Mouse (Mus musculus) stomach, postnatal 0 days (tissue): ENCODE measurements at regions not wholly inside any gene's neighbourhood (a gene's known extent, or its start where the extent isn't known, plus 50 kb on each side); places are given as distances from the start of the nearest gene placed in this dataset.

Experiments
- ATAC-seq: fragments of 200-750 bp; cut with Nextera tagmentation; 2 replicates; pipeline ENCODE4 v1.8.0; 2017; ENCODE audit not compliant: low FRiP score, low TSS enrichment
- DNase-seq: peaks from one replicate; pipeline ENCODE4 v3.0.0-alpha.2; 2016; ENCODE audit warnings: low spot score
- H3K27ac ChIP-seq: fragments of 300-500 bp; sonication (generic); replicated peaks from 2 replicates; pipeline ENCODE4 v1.5.1; 2014; ENCODE audit warnings: mild to moderate bottlenecking, control low read depth
- H3K27me3 ChIP-seq: fragments of 300-500 bp; sonication (generic); 2 replicates; pipeline ENCODE4 v1.6.1; 2014; ENCODE audit warnings: low read length; ENCODE audit not compliant: control insufficient read depth, insufficient read depth
- H3K36me3 ChIP-seq: fragments of 300-500 bp; sonication (generic); 2 replicates; pipeline ENCODE4 v1.6.1; 2014; ENCODE audit warnings: low read length, mixed read lengths; ENCODE audit not compliant: control insufficient read depth, insufficient read depth
- H3K4me1 ChIP-seq: fragments of 300-500 bp; sonication (generic); replicated peaks from 2 replicates; pipeline ENCODE4 v1.6.1; 2014; ENCODE audit warnings: antibody characterized with exemption; ENCODE audit not compliant: control insufficient read depth, insufficient read depth
- H3K4me2 ChIP-seq: fragments of 300-500 bp; sonication (generic); replicated peaks from 2 replicates; pipeline ENCODE4 v1.6.1; 2014; ENCODE audit warnings: low read depth, mild to moderate bottlenecking, control low read depth, moderate library complexity
- H3K4me3 ChIP-seq: fragments of 300-500 bp; sonication (generic); 2 replicates; pipeline ENCODE4 v1.5.1; 2014; ENCODE audit warnings: low read depth, low read length, control low read depth
- H3K9ac ChIP-seq: fragments of 300-500 bp; sonication (generic); 2 replicates; pipeline ENCODE4 v1.6.1; 2014; ENCODE audit warnings: mild to moderate bottlenecking, low read length, control low read depth, mixed read lengths
- H3K9me3 ChIP-seq: fragments of 300-500 bp; sonication (generic); 2 replicates; pipeline ENCODE4 v1.6.1; 2016; ENCODE audit warnings: low read length; ENCODE audit not compliant: control insufficient read depth
- CTCF ChIP-seq: IDR thresholded peaks from 2 replicates; pipeline ENCODE4 v1.5.1; 2016; ENCODE audit warnings: antibody characterized with exemption, low read depth, mild to moderate bottlenecking, moderate library complexity
- EP300 ChIP-seq: optimal IDR thresholded peaks from 2 replicates; pipeline ENCODE3; 2016; ENCODE audit warnings: antibody characterized with exemption
- WGBS: fragments of 180-500 bp; shearing (Covaris S2); extraction: QIAGEN DNeasy Blood & Tissue Kit; methylation state at CpG from one replicate; pipeline ENCODE4 v1.1.7; 2014; 5-methylcytosine and 5-hydroxymethylcytosine counted together

- no peak overlapping the region for H3K4me3 ChIP-seq
- no peak overlapping the region for H3K9ac ChIP-seq
- H3K36me3 ChIP-seq = no peaks in the 10 kb centered on the region
- 62% methylated on average over 19 of the region's 19 CpGs for WGBS
- H3K4me2 ChIP-seq = no peak overlapping the region
- no peaks in the 10 kb centered on the region for H3K27me3 ChIP-seq
- no peak for ATAC-seq
- DNase-seq = no peak
- no peaks in the 10 kb centered on the region for H3K4me1 ChIP-seq
- no peaks in the 10 kb centered on the region for H3K9me3 ChIP-seq
- TF ChIP-seq EP300 = no peak
- TF ChIP-seq CTCF = no peak
- no peak overlapping the region for H3K27ac ChIP-seq
Measured at GRCm38 (mm10) chr4:119044005-119044677, 64.4 kb upstream of the Slc2a1 start.

- 78% methylated on average over 13 of the region's 13 CpGs for WGBS
- ATAC-seq = no peak
- H3K27ac ChIP-seq = no peak overlapping the region
Measured at GRCm38 (mm10) chr4:119044836-119045235, 63.7 kb upstream of the Slc2a1 start.

GRCm38 (mm10) chr4:119050867-119051353 lies 57.6 kb upstream of the Slc2a1 start:
- 40% methylated on average over 2 of the region's 2 CpGs for WGBS
- no peaks in the 10 kb centered on the region for H3K27me3 ChIP-seq
- no peak overlapping the region for H3K4me2 ChIP-seq
- H3K9me3 ChIP-seq = no peaks in the 10 kb centered on the region
- H3K27ac ChIP-seq = peak overlapping the region; percentile 36; the same call in 1 of the 2 replicates
- ATAC-seq = no peak
- DNase-seq = no peak
- no peak overlapping the region for H3K9ac ChIP-seq
- TF ChIP-seq CTCF (no peak), EP300 (no peak)
- H3K4me3 ChIP-seq = no peak overlapping the region
- H3K36me3 ChIP-seq = no peaks in the 10 kb centered on the region
- 0 out of 2 replicates have a peak, but pooled peaks cover 2% of the 10 kb centered on the region for H3K4me1 ChIP-seq

More at GRCm38 (mm10) chr4:119044836-119045235, 63.7 kb upstream of the Slc2a1 start:
- no peaks in the 10 kb centered on the region for H3K27me3 ChIP-seq
- no peak overlapping the region for H3K9ac ChIP-seq
- no peak overlapping the region for H3K4me2 ChIP-seq
- H3K4me3 ChIP-seq = no peak overlapping the region
- H3K4me1 ChIP-seq = no peaks in the 10 kb centered on the region
- H3K9me3 ChIP-seq = no peaks in the 10 kb centered on the region
- H3K36me3 ChIP-seq = no peaks in the 10 kb centered on the region
- DNase-seq = no peak
- no peak for TF ChIP-seq CTCF
- no peak for TF ChIP-seq EP300

- 66% methylated on average over 3 of the region's 3 CpGs for WGBS
- H3K9me3 ChIP-seq = no peaks in the 10 kb centered on the region
- no peak overlapping the region for H3K9ac ChIP-seq
- H3K4me1 ChIP-seq = 0 out of 2 replicates have a peak, but pooled peaks cover 2% of the 10 kb centered on the region
- no peaks in the 10 kb centered on the region for H3K36me3 ChIP-seq
- no peak for DNase-seq
- H3K4me2 ChIP-seq = no peak overlapping the region
- H3K27me3 ChIP-seq = no peaks in the 10 kb centered on the region
- no peak overlapping the region for H3K4me3 ChIP-seq
- no peak overlapping the region for H3K27ac ChIP-seq
- no peak for ATAC-seq
- TF ChIP-seq CTCF (no peak), EP300 (no peak)
Measured at GRCm38 (mm10) chr4:119052537-119052936, 56.0 kb upstream of the Slc2a1 start.

- H3K27ac ChIP-seq = no peak overlapping the region
- no peak for TF ChIP-seq EP300
- no peak for TF ChIP-seq CTCF
- H3K27me3 ChIP-seq = no peaks in the 10 kb centered on the region
- ATAC-seq = no peak
- H3K9me3 ChIP-seq = no peaks in the 10 kb centered on the region
- H3K4me3 ChIP-seq = no peak overlapping the region
- no peak overlapping the region for H3K9ac ChIP-seq
- no peak overlapping the region for H3K4me2 ChIP-seq
- DNase-seq = no peak
- no peaks in the 10 kb centered on the region for H3K36me3 ChIP-seq
- 0 out of 2 replicates have a peak, but pooled peaks cover 2% of the 10 kb centered on the region for H3K4me1 ChIP-seq
- WGBS = 77% methylated on average over 4 of the region's 4 CpGs
Measured at GRCm38 (mm10) chr4:119053241-119053640, 55.3 kb upstream of the Slc2a1 start.

- ATAC-seq = no peak
- no peak overlapping the region for H3K4me3 ChIP-seq
- no peak for TF ChIP-seq EP300
- no peak for TF ChIP-seq CTCF
Measured at GRCm38 (mm10) chr4:119053680-119054079, 54.8 kb upstream of the Slc2a1 start.

More at GRCm38 (mm10) chr4:119053680-119054079, 54.8 kb upstream of the Slc2a1 start:
- H3K4me1 ChIP-seq = 0 out of 2 replicates have a peak, but pooled peaks cover 2% of the 10 kb centered on the region
- 67% methylated on average over 6 of the region's 6 CpGs for WGBS
- no peaks in the 10 kb centered on the region for H3K27me3 ChIP-seq
- no peak overlapping the region for H3K4me2 ChIP-seq
- H3K9ac ChIP-seq = no peak overlapping the region
- no peak for DNase-seq
- H3K27ac ChIP-seq = no peak overlapping the region
- H3K9me3 ChIP-seq = no peaks in the 10 kb centered on the region
- H3K36me3 ChIP-seq = no peaks in the 10 kb centered on the region
